Mouse (Mus musculus) small intestine, adult 2 months (tissue): Measurements from ENCODE around the gene Samhd1. TPM values are rescaled to one million over a fixed set of nuclear protein-coding genes. Genes with fewer than 3 reads are reported as not detected.

Source experiments
- H3K27ac ChIP-seq: fragments of 200-500 bp; 2 replicates; pipeline ENCODE4 v1.5.1; 2012; ENCODE audit warnings: low read depth, low read length, control low read depth, inconsistent platforms; ENCODE audit not compliant: insufficient read depth
- H3K27me3 ChIP-seq: fragments of 200-500 bp; 2 replicates; pipeline ENCODE4 v1.6.1; 2012; ENCODE audit warnings: mild to moderate bottlenecking, moderate library complexity, low read length, inconsistent platforms; ENCODE audit not compliant: control insufficient read depth, insufficient read depth
- H3K36me3 ChIP-seq: fragments of 200-500 bp; 2 replicates; pipeline ENCODE4 v1.6.1; 2012; ENCODE audit warnings: mild to moderate bottlenecking, low read length, control low read depth, inconsistent platforms; ENCODE audit not compliant: control insufficient read depth, insufficient read depth
- H3K4me1 ChIP-seq: fragments of 200-500 bp; 2 replicates; pipeline ENCODE4 v1.6.1; 2012; ENCODE audit warnings: low read length, inconsistent platforms, mixed read lengths; ENCODE audit not compliant: control insufficient read depth, insufficient read depth, insufficient read length
- H3K4me3 ChIP-seq: fragments of 200-500 bp; 2 replicates; pipeline ENCODE4 v1.5.1; 2012; ENCODE audit warnings: low read depth, mild to moderate bottlenecking, control low read depth, inconsistent platforms, low read length, moderate library complexity
- CTCF ChIP-seq: fragments of 200-500 bp; IDR thresholded peaks from 2 replicates; pipeline ENCODE4 v1.5.1; 2012; ENCODE audit warnings: low read depth, mild to moderate bottlenecking, control low read depth, inconsistent platforms, low read length, moderate library complexity, mixed read lengths; ENCODE audit not compliant: insufficient replicate concordance, insufficient read length; ENCODE audit errors: extremely low read depth
- POLR2A ChIP-seq: fragments of 200-500 bp; IDR thresholded peaks from 2 replicates; pipeline ENCODE4 v1.6.1; 2012; ENCODE audit warnings: low read depth, mild to moderate bottlenecking, control low read depth, inconsistent platforms, low read length, moderate library complexity
- WGBS: fragments of 180-500 bp; shearing (Covaris S2); methylation state at CpG from one replicate; pipeline ENCODE4 v1.1.7; 2018; 5-methylcytosine and 5-hydroxymethylcytosine counted together
- polyA plus RNA-seq: library from polyadenylated mRNA; depleted of rRNA; stranded (reverse); fragments of >200 nt; gene quantifications from 2 replicates; pipeline ENCODE4 v1.2.3, GENCODE M21; 2012

Samhd1 gene
- polyA plus RNA-seq, 1 experiment: 47.7 TPM

DNA sequence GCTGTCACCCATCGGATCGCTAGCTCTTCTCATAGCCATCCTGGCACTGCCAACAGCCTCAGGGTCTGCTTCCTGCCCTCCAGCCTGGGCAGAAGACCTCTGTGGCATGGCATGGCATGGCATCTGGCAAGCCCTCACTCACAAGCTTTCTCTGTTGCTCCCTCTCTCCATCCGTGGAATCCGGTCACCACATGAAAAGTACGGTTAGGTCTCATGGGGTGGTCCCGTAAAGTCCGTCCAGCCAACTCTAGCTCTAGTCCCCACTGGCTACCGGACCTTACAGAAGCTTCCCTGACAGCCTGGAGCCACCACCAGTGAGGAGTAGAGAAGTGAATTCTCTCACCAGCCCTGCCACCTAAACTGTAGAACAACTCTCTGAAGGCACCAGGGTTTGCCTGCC, 53.7 kb downstream of the Samhd1 start:
- H3K27me3 ChIP-seq: peaks cover 22% of the 10 kb centered on the region
- H3K36me3 ChIP-seq: no peaks in the 10 kb centered on the region
- H3K27ac ChIP-seq: no peak overlapping the region
- no peak overlapping the region for H3K4me3 ChIP-seq
- no peak for TF ChIP-seq POLR2A
- TF ChIP-seq CTCF: no peak
- peaks cover 12% of the 10 kb centered on the region for H3K4me1 ChIP-seq
- WGBS: 94% methylated on average over 8 of the region's 8 CpGs

DNA sequence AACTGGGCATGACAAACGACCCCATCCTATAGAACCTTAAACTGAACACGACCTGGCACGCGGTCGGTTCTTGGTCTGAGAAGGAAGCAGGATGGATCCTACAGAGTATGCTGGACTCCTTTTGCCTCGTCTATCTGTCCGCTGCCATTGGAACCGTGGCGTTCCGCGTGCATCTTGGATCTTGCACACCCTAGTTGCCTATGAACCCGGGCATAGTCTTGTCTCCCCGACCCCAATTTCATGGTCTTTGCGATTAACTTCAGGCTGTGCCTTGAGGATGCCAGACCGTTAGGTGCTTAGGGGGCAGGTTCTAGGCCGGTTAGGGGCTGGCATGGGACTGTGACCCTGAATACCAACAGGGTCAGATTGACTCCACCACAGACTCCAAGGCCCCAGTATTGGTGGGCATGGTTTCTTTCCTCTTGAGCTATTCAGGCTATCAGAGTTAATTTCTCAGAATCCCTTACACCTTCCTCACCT, 55.3 kb downstream of the Samhd1 start:
- 28% methylated on average over 16 of the region's 16 CpGs for WGBS
- peaks cover 8% of the 10 kb centered on the region for H3K4me1 ChIP-seq
- H3K27me3 ChIP-seq: peaks cover 22% of the 10 kb centered on the region
- H3K36me3 ChIP-seq: no peaks in the 10 kb centered on the region
- peak overlapping the region; percentile 74 for H3K4me3 ChIP-seq
- no peak overlapping the region for H3K27ac ChIP-seq
- TF ChIP-seq POLR2A (no peak), CTCF (no peak)

DNA sequence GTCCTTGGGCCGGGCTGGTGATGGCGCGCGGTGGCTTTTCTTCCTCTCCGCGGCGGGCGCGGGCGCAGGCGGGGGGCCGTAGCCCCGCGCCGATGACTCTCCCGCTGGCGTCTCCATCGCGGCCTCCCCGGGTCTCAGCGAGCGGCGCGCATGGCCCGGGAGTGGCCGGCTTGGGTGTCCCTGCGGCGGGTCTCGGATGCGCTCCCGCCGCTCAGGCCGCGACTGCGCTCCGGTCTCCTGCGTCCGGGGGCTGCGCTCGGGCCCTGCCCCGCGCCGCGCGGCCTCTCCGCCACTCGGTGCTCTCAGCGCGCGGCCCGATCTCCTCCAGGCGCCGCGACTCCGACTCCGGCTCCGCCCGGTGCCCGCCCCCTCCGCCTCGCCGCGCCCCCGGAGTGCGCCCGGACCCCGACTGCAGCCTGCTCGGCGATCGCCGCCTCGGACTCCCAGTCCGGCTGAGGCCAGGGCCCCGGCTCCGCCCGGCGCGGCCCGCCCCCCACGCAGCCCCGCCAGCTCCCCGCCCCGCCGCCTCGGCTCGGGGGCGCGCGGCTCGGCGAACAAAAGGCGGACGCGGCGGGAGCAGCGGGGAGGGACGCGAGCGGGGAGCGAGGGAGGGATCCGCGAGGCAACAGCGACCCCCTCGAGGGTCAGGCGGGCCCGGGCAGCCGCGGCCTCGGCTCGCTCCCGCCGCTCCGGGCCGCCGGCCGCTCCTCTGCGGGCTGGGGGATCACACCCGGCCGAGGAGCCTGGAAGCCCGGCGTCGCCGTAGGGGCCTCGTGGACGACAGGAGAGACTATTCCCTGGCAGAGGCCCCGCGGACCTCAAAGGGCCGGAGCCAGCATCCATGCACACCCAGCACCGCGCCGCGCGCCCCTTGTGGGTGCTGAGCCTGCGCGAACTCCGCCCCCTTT, 56.0 kb downstream of the Samhd1 start, which contains the start of gene Soga1:
Gene Soga1 (minus strand): TSS at position 462 of the 908 bp plus-strand sequence.
- H3K4me1 ChIP-seq: peaks cover 8% of the 10 kb centered on the region
- H3K27me3 ChIP-seq: peaks cover 22% of the 10 kb centered on the region
- H3K27ac ChIP-seq: 0 out of 2 replicates have a peak within 1 kb of the TSS, but pooled peaks have one; percentile 18
- peak within 1 kb of the TSS; percentile 74 for H3K4me3 ChIP-seq
- no peak for TF ChIP-seq POLR2A
- TF ChIP-seq CTCF: no peak
- no peaks in the 10 kb centered on the region for H3K36me3 ChIP-seq
- 1% methylated on average over 125 of the region's 136 CpGs for WGBS

DNA sequence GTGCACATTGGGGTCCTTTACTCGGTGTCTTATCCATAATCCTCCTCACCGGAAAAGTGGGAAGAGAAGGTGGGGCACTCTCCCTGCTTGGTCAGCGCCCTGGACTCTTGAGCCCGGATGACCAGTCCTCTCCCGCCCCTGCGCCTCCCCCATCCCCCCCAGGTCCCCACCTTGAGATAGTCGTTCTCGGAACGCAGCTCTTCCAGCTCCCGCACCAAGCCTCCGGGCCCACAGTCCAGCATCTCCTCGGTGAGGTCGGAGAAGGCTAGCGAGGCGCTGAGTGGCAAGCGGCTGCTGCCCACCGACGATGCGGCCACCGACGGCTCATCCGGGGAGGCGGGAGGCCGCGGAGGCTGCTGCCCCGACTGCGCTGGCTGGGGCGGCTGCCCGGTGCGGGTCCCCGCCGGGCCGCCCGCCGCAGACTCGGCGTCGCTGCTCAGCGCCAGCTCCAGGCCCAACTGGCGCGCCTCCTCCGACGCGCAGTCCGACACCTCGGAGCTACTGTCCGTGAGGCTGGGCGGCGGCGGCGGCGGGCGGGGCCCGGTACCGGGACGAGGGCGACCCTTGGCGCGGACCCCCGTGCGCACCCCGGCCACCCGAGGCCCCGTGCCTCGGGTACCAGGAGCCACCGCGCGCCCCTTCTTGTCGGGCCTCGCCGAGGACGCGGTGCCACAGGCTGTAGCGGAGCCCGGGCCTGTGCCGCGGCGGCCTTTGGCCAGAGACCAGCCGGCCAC, 56.8 kb downstream of the Samhd1 start:
- Histone ChIP-seq H3K27me3 (peaks cover 22% of the 10 kb centered on the region), H3K27ac (peak overlapping the region; percentile 36), H3K36me3 (no peaks in the 10 kb centered on the region), H3K4me3 (peak overlapping the region; percentile 74), H3K4me1 (peaks cover 13% of the 10 kb centered on the region)
- under 1% methylated on average over 72 of the region's 79 CpGs for WGBS
- TF ChIP-seq CTCF (no peak), POLR2A (no peak)

DNA sequence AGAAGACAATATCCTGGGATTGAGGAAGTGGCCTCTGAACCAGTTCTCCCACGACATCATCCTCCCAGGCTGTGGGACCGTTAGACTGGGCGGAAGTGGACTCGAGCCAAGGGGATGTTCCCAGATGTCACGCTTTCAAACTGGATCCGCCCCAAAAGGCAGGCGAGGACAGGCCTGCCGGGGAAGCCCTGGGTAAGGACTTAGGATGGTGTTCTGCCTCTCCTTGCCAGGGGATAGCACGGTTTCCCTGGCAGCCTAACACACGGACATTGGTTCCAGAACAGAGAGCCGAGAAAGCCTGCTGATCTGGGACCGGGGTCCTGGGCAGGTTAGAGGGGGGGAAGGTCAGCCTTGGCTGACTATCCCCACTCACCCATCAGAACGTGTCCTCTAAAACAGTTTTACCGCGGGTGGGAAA, 57.4 kb downstream of the Samhd1 start:
- TF ChIP-seq POLR2A: no peak; the same call in 1 of the 2 replicates
- no peak for TF ChIP-seq CTCF
- H3K36me3 ChIP-seq: no peaks in the 10 kb centered on the region
- peak overlapping the region; percentile 74 for H3K4me3 ChIP-seq
- WGBS: 11% methylated on average over 15 of the region's 15 CpGs
- H3K27ac ChIP-seq: peak overlapping the region; percentile 46
- peaks cover 19% of the 10 kb centered on the region for H3K4me1 ChIP-seq
- peaks cover 22% of the 10 kb centered on the region for H3K27me3 ChIP-seq

DNA sequence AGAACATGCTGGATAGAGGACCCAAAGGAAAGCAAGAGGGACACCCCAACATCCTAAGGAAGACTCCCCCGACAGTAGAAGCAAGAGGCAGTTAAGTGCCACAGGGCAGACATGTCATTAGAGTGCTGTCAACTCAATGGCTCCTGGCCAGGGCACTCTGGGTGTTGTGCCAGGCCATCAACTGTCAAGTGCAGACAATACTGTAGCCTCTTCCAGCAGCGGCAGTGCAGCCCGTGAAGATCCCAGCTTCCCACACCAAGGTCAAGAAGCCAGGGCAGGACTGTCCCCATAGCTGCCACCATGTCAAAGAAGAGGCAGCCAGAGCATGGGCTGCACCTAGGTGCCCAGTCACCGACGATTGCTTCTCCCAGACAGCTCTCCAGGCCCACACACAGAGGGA, 57.9 kb downstream of the Samhd1 start:
- Histone ChIP-seq H3K27ac (peak overlapping the region; percentile 46), H3K4me3 (peak overlapping the region; percentile 74), H3K4me1 (peaks cover 24% of the 10 kb centered on the region), H3K36me3 (no peaks in the 10 kb centered on the region), H3K27me3 (peaks cover 22% of the 10 kb centered on the region)
- TF ChIP-seq POLR2A (no peak), CTCF (no peak)
- WGBS: 32% methylated on average over 5 of the region's 5 CpGs
